Mouse (Mus musculus) cerebellum, adult 9-11 months (tissue): Measurements from ENCODE around the gene Acer3.

Experiments used
- DNase-seq: peaks from one replicate; pipeline ENCODE4 v3.0.0; 2022

Gene Acer3

GRCm38 (mm10) chr7:98177929-98178559, 143.0 kb downstream of the Acer3 start, which contains the start of gene Capn5:
Capn5 (minus strand) TSS chr7:98178274.
- peak; percentile 78 for DNase-seq

GRCm38 (mm10) chr7:98177566-98177928, 143.5 kb downstream of the Acer3 start:
- no peak for DNase-seq

- DNase-seq: no peak
Measured at GRCm38 (mm10) chr7:98177071-98177485, 143.9 kb downstream of the Acer3 start.

- no peak for DNase-seq
Measured at GRCm38 (mm10) chr7:98176322-98177070, 144.5 kb downstream of the Acer3 start.

- DNase-seq: no peak
Measured at GRCm38 (mm10) chr7:98174883-98175755, 145.9 kb downstream of the Acer3 start.

GRCm38 (mm10) chr7:98173408-98173807, 147.6 kb downstream of the Acer3 start:
- DNase-seq: no peak

GRCm38 (mm10) chr7:98172661-98173060, 148.3 kb downstream of the Acer3 start:
- DNase-seq: no peak

- DNase-seq: no peak
Measured at GRCm38 (mm10) chr7:98171141-98172073, 149.6 kb downstream of the Acer3 start.

GRCm38 (mm10) chr7:98164999-98165528, 155.9 kb downstream of the Acer3 start:
- no peak for DNase-seq

- no peak for DNase-seq
Measured at GRCm38 (mm10) chr7:98164382-98164998, 156.5 kb downstream of the Acer3 start.

- DNase-seq: no peak
Measured at GRCm38 (mm10) chr7:98163700-98164099, 157.3 kb downstream of the Acer3 start.

- no peak for DNase-seq
Measured at GRCm38 (mm10) chr7:98162239-98162638, 158.8 kb downstream of the Acer3 start.

- no peak for DNase-seq
Measured at GRCm38 (mm10) chr7:98160041-98160740, 160.8 kb downstream of the Acer3 start.

GRCm38 (mm10) chr7:98158481-98158880, 162.5 kb downstream of the Acer3 start:
- no peak for DNase-seq

GRCm38 (mm10) chr7:98157636-98158332, 163.2 kb downstream of the Acer3 start:
- no peak for DNase-seq
